Mouse (Mus musculus): ENCODE results near the gene Wnt2.

Wnt2 gene

DNA sequence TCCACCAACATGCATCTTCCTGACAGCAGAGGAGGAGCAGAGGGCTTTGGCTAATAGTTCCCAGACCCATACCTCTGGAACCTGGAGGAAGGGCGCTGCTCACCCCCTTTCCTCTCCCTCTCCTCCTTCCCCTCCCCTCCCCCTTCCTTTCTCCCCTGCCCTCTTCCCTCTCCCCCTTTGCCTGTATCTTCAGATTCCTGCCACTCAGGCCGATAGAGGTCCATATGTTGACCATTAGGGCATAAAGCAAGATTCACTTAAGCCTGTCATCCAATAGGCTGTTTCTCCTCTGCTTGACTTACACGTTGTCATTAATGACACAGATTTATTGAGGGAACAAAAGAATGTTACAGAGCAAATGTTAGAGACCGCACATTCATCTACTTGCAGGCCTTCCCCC lies 31.9 kb downstream of the Wnt2 start:
- TF ChIP-seq GATA4 (IDR thresholded peaks at IDR 0.05; ENCODE audit: insufficient replicate concordance, low read length), result no peak

DNA sequence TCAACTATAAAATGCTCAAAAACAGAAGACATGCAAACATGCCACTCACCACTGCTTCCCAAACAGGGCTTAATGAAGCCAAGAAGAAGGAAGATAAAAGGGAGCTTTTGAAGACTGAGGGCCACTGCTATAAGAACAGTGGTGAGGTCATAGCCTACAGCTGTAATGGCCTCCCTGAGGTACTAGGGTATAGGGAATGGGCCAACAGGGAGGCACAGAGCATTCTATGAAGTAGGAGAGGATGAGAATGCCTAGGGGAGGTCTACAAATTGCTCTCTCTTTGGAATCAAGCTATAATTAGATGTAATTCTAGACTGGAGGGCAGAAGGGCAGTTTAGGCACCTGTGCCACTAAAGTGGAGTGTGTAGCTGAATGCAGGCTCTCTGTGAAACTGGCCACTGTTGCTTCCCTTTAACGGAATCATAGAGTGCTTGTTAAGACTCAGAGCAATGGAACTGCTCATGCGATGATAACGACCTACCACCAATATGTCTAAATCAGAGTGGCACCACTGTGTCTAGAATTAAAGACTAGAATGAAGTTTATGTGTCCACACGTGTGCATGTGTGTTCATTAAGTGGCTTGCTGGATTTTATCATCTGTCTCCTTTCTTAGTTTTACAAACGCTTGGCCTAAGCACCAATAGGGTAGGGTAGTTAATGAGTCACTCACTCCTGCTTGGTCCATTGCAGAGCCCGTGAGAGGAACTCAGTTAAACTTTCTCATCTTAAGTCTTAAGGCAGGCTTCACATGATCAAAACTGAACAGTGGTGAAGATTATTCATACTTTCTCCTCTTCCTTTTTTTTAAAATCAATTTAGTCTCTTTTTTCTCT lies 35.2 kb downstream of the Wnt2 start:
- TF ChIP-seq GATA4 (IDR thresholded peaks at IDR 0.05; ENCODE audit: insufficient replicate concordance, low read length), result no peak

DNA sequence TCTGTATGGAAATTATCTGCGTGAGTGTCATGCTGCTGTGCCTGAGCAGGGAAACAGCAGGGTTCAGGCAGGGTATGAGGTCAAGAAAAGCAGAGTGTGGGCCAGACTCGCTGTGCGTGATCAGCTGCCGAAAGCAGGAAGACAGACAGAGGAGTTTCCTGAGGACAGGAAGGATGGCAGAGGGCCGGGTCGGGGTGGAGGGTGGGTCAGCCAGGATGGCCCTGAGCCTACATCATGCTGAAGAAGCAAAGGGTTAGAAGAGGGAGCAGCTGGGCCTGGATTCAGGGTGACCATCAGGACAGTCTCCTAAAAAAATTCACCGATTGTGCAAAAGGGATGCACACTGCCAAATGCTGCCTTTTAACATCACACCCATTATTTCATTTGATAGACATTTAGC lies 38.8 kb downstream of the Wnt2 start:
- peak; percentile 93 for TF ChIP-seq GATA4 (IDR thresholded peaks at IDR 0.05; ENCODE audit: insufficient replicate concordance, low read length)

DNA sequence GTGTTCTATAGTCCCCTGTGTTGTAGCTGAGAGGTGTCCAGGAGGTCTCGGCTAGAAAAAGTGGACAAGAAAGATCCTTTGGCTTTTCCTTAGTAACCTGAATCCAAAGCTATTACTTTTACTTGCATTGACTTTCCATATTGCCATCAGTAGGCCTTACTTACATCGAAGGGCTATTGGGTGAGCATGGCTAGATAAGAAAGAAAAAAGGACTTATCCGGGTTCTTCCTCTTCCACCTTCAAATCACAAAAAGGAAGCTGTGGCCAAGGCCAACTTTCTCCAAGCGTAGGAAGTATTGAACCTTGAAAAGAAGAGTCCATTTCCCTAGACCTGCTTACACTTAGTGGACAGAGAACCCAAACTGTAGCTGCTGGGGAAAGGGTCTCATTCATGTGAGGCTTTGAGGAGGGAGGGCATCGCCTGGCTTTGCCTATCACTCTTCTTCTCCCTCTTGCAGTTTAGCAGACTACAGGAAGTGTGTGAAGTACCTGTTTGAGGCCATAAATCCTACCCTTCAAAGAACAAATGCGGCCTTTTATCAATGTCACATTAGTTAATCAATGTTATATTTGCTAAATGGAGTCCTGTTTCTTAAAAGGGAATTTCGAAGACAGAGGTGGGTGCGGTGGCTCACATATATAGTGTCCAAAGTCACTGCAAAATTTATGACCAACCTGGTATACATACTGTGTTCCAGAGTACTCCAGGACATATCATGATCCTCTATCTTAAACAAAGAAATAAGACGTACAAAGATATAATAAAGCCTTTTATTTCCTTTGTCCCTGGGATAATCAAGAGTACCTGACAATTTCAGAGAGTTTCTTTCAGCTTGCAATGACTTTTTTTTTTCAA lies 40.0 kb downstream of the Wnt2 start:
- TF ChIP-seq GATA4 (IDR thresholded peaks at IDR 0.05; ENCODE audit: insufficient replicate concordance, low read length), result peak; percentile 55; the same call in 1 of the 2 replicates

DNA sequence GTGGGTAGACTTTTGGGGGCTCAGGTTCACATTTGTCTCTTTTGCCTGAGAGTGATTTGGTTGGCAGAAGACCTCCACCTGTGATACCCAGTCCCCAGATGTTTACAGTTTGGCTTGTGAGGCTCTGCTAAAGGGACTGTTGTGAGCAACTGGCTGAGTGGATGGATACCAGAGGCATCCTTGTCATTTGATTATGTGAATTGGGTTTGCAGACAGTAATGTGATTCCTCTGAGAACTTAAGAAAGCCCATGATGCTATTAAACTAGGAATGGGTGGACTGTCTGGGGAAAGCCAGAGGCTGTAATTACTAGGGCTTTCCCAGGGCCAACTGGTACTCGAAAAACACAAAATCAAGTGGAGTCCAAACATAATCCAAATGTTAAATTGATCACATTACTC lies 51.0 kb downstream of the Wnt2 start:
- TF ChIP-seq GATA4 (IDR thresholded peaks at IDR 0.05; ENCODE audit: insufficient replicate concordance, low read length), result no peak

DNA sequence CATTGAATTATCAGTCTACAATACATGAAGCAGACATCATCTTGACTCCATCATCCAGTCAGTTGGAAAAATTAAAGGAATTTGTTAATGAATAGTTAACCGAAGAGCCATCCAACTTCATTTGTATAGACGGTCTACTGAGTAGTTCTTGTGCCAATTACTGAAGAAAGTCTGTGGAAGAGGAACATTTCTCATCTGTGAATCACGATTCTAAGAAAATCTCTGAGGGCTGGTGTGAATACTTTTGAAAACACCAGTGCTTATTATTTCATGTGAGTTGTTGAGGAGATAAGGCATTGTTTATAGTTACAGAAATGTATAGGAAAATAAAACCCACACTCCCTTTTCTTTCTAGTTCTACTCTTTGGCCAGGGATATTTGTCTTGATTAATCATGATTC lies 51.5 kb downstream of the Wnt2 start:
- no peak for TF ChIP-seq GATA4 (IDR thresholded peaks at IDR 0.05; ENCODE audit: insufficient replicate concordance, low read length)

DNA sequence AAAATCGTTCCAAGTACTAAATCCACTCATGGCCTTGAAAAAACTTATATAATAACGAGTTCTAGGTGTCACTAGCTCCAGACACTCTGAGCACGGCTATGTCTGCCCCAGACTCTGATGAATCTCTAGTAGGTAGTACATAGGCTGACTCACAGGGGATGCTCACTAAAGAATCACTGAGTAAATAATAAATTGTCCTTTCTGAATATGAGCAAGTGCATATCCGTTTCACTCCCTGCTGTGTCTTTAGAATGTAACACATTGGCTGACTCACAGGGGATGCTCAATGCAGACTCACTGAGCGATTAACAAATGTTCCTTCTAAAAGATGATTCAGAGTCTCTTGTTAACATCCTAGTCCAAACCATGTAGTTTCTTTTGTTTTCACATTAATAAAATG lies 52.1 kb downstream of the Wnt2 start:
- TF ChIP-seq GATA4 (IDR thresholded peaks at IDR 0.05; ENCODE audit: insufficient replicate concordance, low read length), result no peak

DNA sequence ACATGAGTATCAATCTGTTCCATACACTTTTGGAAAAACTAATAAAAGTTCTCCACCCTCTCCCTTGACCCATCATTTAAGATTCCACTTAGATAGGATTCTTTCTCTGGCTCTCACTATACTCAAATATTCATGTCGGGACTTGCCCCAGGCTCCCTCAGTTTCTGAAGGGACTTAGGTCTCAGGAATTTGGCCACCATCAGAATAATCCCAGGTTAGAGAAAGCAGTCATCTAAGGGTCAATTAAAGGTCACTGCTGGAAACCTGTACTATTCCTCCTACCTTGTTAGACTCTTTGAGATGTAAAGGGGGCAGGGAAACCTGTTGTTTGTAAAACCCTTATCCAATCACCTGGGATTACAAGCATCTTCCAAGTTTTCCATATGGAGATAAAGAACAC lies 53.2 kb downstream of the Wnt2 start:
- TF ChIP-seq GATA4 (IDR thresholded peaks at IDR 0.05; ENCODE audit: insufficient replicate concordance, low read length), result no peak

DNA sequence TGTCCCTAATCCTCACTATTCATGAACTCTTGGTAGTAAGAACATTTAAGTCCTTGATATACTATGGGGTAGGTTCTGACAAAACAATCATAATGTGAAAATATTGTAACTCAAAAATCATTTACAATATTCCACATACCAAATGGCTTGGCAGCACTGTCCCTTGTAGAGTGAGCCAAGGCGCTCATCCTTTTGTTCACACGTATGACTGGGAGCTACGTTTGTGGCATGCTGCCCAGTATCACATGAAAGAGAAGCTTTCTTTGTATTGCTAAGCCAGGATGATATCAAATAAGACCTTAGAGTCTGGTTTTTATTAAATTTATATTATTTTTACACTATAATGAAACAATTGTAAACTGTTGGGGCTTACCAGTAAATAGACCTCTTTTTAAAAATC lies 56.0 kb downstream of the Wnt2 start:
- TF ChIP-seq GATA4 (IDR thresholded peaks at IDR 0.05; ENCODE audit: insufficient replicate concordance, low read length), result no peak

DNA sequence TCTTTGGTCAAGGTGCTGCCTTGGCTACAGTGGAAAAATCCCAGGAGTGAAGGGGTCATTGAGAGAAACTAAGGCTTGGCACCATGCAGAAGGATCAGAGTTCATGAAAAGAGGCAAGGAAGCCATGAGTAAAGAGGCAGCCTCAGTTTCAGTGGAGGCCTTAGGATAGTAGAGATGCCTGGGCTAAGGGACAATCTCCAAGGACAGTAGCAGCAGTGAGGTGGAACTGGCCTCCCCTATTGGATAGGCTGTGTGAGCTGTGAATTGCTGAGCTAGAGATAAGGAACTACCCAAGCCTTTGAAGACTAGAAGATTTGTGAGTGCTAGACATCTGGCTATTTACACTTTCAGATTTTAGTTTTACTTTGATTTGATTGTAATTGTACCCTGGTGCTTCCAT lies 59.0 kb downstream of the Wnt2 start:
- TF ChIP-seq GATA4 (IDR thresholded peaks at IDR 0.05; ENCODE audit: insufficient replicate concordance, low read length), result no peak

DNA sequence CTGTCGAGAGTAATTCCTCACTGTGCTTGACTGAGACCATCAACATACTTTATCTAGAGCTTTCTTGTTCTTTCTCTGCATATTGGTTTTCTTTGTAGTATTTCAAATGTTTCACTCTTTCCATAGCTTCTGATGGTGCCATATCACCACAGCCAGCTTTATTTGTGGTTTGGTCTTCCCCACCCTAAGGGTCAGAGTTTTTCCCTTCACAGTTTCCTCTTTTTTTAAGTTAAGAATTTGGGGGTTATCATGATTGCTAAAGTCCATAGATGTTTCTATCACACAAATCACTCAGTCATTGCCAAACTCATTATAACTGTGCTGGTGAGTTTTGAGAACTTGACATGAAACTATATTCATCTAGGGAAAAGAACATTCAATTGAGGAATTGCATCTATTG lies 60.6 kb downstream of the Wnt2 start:
- TF ChIP-seq GATA4 (IDR thresholded peaks at IDR 0.05; ENCODE audit: insufficient replicate concordance, low read length), result no peak

DNA sequence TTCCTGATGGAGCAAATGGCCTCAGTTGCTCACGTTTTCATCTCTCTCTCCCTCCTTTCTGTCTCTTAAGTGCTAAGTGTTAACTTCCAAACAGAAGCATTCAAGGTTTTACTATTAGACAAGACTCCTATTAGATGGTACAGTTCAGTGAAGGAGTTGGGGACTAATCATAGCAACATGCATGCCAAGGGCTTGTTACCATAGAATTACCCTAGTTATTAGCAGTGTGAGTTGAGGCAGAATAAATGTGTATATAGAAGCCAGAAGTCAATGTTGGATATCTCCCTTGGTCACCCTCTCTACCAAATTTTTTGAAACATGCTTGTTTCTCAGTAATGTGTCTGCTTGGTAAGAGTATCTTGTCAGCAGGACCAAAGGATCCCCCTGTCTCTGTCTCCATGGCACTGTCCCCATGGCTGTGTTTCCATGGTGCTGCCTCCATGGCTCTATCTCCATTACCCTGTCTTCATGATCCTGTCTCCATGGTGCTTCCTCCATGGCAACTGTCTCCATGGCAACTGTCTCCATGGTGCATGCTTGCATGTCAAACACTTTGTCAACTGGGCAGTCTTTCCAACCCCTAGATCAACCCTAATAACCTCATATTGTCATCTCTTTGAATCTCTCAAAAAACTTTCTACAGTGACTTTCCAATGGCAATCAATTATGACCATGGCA lies 61.8 kb downstream of the Wnt2 start:
- no peak for TF ChIP-seq GATA4 (IDR thresholded peaks at IDR 0.05; ENCODE audit: insufficient replicate concordance, low read length)

DNA sequence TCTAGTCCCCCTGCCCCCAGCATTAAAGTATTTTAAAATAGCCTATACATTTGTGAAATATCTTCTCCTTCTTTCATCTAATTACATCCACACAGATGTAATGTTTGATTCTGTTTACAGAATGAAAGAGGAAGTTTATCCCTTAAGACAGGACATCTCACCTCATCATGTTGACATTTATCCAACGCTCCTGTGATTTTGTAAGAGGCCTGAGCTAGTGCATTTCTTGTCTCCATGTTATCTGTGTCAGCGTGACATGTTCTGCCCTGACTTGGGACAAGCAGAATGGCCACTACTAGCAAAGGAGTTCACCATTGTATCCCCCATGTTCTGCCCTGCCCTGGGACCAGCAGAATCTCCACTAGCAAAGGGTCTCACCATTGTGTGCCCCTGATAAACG lies 66.9 kb downstream of the Wnt2 start:
- no peak for TF ChIP-seq GATA4 (IDR thresholded peaks at IDR 0.05; ENCODE audit: insufficient replicate concordance, low read length)

DNA sequence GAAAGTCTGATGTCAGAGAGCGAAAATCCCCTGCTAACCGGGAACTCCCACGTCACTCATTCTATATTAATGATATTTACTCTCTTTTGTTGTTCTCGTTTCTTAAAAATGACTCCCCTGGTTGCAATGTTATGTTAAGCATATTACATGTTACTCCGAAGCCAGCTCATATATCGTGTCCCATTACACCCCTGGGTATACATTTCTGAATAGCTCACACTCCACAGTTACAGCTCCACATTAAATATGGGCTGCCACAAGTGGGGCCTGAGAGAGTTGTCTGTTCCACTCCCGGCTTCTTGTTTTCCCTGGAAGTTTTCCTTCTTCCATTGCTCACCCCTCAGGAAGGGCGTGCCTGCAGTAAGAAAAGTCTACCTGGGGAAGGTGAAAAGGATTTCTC lies 78.6 kb downstream of the Wnt2 start:
- no peak for TF ChIP-seq GATA4 (IDR thresholded peaks at IDR 0.05; ENCODE audit: insufficient replicate concordance, low read length)

DNA sequence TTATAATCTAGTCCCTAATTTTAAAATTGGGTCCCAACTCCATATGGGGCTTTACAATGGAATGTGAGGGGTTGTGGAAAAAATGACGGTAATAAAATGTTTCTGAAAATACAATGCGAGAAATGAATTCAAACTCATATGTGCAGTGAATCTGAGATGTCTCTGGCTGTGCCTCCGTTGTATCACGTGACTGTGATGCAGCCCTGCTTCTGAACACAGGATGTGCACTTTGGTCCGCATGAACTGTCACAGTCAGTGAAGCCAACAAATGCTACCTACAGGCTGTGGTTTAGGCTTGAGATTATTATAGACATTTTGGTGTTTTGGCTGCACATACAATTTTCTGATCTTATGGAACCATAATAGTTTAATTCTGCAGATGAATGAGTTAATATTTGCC lies 81.3 kb downstream of the Wnt2 start:
- TF ChIP-seq GATA4 (IDR thresholded peaks at IDR 0.05; ENCODE audit: insufficient replicate concordance, low read length), result no peak

Data from liver, adult (tissue).